Mouse (Mus musculus) thymus, adult 2 months (tissue): ENCODE data around the gene Olfr370. TPM values are rescaled to one million over a fixed set of nuclear protein-coding genes. Genes with fewer than 3 reads are reported as not detected.

Experiments used
- DNase-seq: peaks from one replicate; pipeline ENCODE4 v3.0.0; 2021
- H3K27ac ChIP-seq: fragments of 200-500 bp; 2 replicates; pipeline ENCODE4 v1.5.1; 2012; ENCODE audit warnings: low read length, control low read depth; ENCODE audit not compliant: control insufficient read depth, insufficient read depth
- H3K27me3 ChIP-seq: fragments of 200-500 bp; 2 replicates; pipeline ENCODE4 v1.6.1; 2012; ENCODE audit warnings: mild to moderate bottlenecking, low read length, moderate library complexity, mixed read lengths; ENCODE audit not compliant: control insufficient read depth, insufficient read depth
- H3K36me3 ChIP-seq: fragments of 200-500 bp; 2 replicates; pipeline ENCODE4 v1.6.1; 2012; ENCODE audit warnings: mild to moderate bottlenecking, low read length, moderate library complexity; ENCODE audit not compliant: control insufficient read depth, insufficient read depth
- H3K4me1 ChIP-seq: fragments of 200-500 bp; replicated peaks from 2 replicates; pipeline ENCODE4 v1.6.1; 2012; ENCODE audit warnings: low read length; ENCODE audit not compliant: control insufficient read depth, insufficient read depth
- H3K4me3 ChIP-seq: fragments of 200-500 bp; 2 replicates; pipeline ENCODE4 v1.5.1; 2012; ENCODE audit warnings: mild to moderate bottlenecking, low read length, control low read depth, moderate library complexity; ENCODE audit not compliant: control insufficient read depth, insufficient read depth
- CTCF ChIP-seq: fragments of 200-500 bp; IDR thresholded peaks from 2 replicates; pipeline ENCODE4 v1.5.1; 2012; ENCODE audit warnings: mild to moderate bottlenecking, control low read depth, low read length, moderate library complexity, borderline replicate concordance; ENCODE audit not compliant: control insufficient read depth, poor library complexity, insufficient read depth; ENCODE audit errors: extremely low read depth
- POLR2A ChIP-seq: fragments of 200-500 bp; IDR thresholded peaks from 2 replicates; pipeline ENCODE4 v1.6.1; 2012; ENCODE audit warnings: mild to moderate bottlenecking, low read length, control low read depth, moderate library complexity; ENCODE audit not compliant: control insufficient read depth, poor library complexity, insufficient read depth; ENCODE audit errors: extremely low read depth
- WGBS: fragments of 180-500 bp; shearing (Covaris S2); methylation state at CpG from one replicate; pipeline ENCODE4 v1.1.7; 2018; 5-methylcytosine and 5-hydroxymethylcytosine counted together
- polyA plus RNA-seq: library from polyadenylated mRNA; depleted of rRNA; stranded (reverse); fragments of >200 nt; gene quantifications from 2 replicates; pipeline ENCODE4 v1.2.3, GENCODE M21; 2012

The Olfr370 gene
- polyA plus RNA-seq, 1 experiment: not detected

DNA sequence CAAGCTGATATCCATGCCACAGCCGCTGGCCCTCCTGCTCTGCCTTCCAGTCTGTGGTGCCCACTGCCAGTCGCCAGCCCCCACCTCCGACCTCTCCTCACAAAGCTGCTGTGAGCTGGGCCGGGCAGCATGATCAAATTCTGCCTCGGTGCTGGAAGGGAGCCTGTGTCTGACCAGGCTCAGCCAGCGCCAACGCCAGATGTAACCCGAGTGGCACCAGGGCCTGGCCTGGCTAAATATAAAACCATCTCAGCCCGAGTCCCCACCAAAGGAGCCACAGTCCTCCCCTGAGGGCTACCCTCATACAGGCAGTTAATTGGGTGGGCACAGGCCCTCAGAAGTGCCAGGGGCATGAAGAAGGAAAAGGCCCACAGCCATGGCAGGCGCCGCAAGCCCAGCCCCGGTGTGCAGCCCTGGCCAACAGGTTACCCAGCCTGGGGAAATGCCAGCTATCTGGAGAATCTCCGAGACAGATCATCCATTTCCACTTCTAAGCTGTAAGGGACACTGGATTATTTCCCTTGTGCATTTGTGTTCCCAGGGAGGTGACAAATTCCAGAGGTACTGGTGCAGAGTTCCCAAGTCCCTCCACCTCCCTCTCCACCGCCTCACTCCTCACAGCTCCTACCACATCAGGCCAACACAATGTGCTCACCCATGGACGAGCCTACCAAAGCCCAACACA lies 39.2 kb downstream of the Olfr370 start:
- no peak overlapping the region for H3K4me3 ChIP-seq
- peaks cover 24% of the 10 kb centered on the region for H3K4me1 ChIP-seq
- 90% methylated on average over 15 of the region's 15 CpGs for WGBS
- H3K36me3 ChIP-seq: peaks cover 8% of the 10 kb centered on the region
- no peak for DNase-seq
- TF ChIP-seq POLR2A: no peak
- TF ChIP-seq CTCF: no peak
- H3K27ac ChIP-seq: no peak overlapping the region
- no peaks in the 10 kb centered on the region for H3K27me3 ChIP-seq

DNA sequence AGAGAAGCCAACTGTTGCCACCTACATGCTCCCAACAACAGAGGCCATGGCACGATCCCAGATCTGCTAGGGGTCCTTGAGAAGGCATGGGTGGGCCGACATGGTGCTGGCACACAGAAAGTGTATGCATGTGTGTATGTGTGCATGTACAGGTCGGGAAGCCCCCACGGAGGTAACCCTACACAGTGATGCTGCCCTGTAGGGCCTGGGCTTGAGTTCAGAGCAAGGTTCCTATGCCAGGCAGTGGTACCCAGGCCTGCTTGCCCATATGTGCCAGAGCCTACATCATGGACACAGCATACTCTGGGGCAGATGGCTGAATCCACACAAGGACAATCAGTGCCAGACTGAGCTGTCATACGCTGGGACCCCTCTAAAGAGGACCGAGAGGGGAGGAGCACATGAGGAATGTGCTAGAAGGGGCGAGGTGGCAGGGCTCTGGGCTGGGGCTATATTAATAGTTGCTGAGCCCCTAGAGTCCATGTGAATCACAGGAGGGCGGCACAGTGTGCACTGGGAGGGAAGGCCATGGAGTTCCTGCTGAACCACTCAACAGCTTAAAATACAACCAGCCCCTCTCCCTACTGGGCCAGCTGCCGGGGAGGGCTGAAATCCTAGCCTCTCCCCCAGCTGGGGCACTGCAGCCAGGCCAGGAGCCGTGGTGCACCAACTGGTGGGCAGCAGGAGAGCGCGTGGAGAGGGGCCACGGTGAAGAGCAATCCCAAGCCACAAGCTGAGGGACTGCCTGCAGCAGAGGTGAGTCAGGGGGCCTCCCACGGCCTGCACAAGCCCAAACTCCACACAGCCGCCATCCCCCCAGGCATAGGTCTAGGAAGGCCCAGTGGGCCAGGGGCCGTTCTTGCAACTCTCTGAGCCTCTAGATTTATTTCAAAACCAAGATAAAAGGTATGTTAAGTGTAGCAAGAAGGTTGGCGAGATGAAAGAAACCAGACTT lies 40.3 kb downstream of the Olfr370 start:
- WGBS: 92% methylated on average over 17 of the region's 17 CpGs
- no peak overlapping the region for H3K4me3 ChIP-seq
- H3K27ac ChIP-seq: no peak overlapping the region
- TF ChIP-seq POLR2A (no peak), CTCF (no peak)
- H3K27me3 ChIP-seq: no peaks in the 10 kb centered on the region
- H3K36me3 ChIP-seq: peaks cover 8% of the 10 kb centered on the region
- no peak for DNase-seq
- peaks cover 21% of the 10 kb centered on the region for H3K4me1 ChIP-seq

DNA sequence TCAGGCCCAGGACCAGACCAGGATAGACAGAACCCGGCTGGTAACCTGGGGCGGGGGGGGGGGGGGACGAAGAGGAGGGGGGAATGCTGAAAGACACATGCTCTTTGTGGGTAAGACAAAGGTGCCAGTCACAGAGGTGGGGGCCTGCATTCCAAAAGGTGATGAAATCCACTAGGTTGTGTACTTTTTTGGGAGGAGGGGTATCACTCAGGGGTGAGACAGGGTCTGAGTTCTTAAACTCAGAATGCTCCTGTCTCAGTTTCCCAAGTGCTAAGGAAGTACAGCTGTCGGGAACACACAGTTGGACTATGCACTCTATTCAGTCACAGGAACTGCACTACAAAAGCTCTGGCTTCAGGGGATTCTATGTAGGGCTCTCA lies 40.9 kb downstream of the Olfr370 start:
- Histone ChIP-seq H3K27me3 (no peaks in the 10 kb centered on the region), H3K36me3 (peaks cover 6% of the 10 kb centered on the region), H3K4me3 (no peak overlapping the region), H3K27ac (no peak overlapping the region), H3K4me1 (peaks cover 21% of the 10 kb centered on the region)
- 81% methylated on average over 4 of the region's 4 CpGs for WGBS
- no peak for DNase-seq
- TF ChIP-seq CTCF (no peak), POLR2A (no peak)

DNA sequence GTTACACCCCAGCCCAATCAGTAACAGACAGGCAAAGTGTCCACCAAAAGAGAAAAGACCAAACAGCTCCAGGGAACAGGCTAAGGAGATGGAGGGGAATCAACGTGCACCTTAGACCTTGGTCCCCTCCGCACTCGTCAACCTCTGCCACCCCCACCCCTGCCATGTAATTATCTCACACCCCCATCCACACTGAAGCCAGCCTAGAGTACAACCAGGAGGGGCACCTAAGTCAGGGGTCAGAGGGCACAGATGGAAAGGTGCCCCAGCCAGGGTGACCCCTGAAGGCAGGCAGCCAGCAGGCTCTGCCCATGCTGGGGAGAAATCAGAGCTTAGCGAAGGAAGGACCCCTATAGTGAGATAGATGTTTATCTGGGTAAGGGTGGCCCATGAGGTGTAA lies 41.3 kb downstream of the Olfr370 start:
- no peak overlapping the region for H3K27ac ChIP-seq
- TF ChIP-seq POLR2A (no peak), CTCF (no peak)
- H3K36me3 ChIP-seq: peaks cover 2% of the 10 kb centered on the region
- no peak overlapping the region for H3K4me3 ChIP-seq
- 96% methylated on average over 4 of the region's 4 CpGs for WGBS
- H3K27me3 ChIP-seq: no peaks in the 10 kb centered on the region
- H3K4me1 ChIP-seq: peaks cover 20% of the 10 kb centered on the region
- no peak for DNase-seq

DNA sequence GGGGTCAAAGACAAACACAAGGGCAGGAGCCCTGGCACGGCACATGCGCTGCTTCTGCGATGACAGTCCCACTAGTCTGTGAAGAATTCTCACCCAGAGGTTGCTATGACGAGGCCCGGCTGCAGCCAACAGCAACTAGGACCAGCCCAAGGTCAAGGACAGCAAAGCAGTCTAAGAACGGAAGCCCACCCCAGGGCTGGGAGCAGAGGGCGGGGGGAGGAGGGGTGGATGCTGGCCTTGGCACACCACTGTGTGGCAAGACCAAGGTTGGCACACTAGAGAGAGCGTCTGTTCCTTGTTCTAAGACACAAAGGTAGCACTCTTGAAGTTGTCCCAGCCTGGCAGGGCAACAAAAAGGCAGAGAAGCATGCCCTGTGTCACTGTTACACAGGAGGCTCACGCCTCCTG lies 41.8 kb downstream of the Olfr370 start:
- H3K4me3 ChIP-seq: no peak overlapping the region
- no peaks in the 10 kb centered on the region for H3K27me3 ChIP-seq
- no peak overlapping the region for H3K27ac ChIP-seq
- DNase-seq: no peak
- H3K4me1 ChIP-seq: peaks cover 15% of the 10 kb centered on the region
- H3K36me3 ChIP-seq: no peaks in the 10 kb centered on the region
- 97% methylated on average over 9 of the region's 9 CpGs for WGBS
- TF ChIP-seq CTCF: no peak
- no peak for TF ChIP-seq POLR2A

DNA sequence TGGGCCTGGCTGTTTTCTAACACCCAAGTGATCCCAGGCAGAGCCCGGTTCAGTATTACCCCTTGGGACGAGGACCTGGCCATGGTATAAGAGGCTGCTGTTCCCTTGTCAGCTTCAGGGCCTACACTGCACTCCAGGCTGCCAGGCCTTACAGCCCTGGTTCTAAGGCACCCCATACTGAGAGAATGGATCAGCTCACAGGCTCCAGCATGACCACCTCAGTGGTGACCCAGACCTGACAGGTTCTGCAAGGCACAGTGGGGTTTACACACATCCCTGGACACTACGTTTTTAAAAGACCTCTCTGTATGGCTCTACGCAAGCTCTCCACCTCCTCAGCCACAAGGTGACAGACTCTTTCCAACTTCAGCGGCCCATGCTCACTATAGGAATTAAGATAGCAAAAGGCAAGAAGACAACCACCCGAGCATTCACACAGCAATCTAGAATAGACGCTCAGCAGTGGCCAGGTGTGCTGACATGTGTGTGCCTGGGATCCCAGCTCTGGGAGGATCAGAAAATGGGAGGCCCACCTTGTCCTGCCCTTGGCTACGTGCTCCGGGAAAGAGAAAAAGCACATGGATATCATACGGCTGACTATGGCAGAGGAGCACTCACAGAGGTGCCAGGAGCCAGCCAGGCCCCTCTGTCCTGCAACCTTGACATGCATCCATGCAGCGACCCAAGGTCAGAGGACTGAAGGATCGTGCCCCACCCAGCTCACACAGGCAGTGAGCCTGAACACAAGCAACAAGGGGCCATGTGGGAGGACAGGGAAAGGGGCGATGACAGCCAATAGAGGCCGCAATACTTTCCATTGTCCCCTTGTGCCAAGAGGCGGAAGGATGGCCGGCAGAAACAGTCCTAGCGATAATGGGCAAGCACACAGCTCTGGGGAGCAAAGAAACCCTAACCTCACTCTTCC lies 42.8 kb downstream of the Olfr370 start:
- H3K27me3 ChIP-seq: no peaks in the 10 kb centered on the region
- DNase-seq: no peak
- H3K4me1 ChIP-seq: peaks cover 6% of the 10 kb centered on the region
- H3K4me3 ChIP-seq: no peak overlapping the region
- no peaks in the 10 kb centered on the region for H3K36me3 ChIP-seq
- TF ChIP-seq POLR2A: no peak
- no peak for TF ChIP-seq CTCF
- H3K27ac ChIP-seq: no peak overlapping the region
- WGBS: 93% methylated on average over 17 of the region's 17 CpGs
